Mouse (Mus musculus) CH12.LX (cell line): ENCODE measurements around the gene Dscam.

ENCODE experiments used
- CHD2 ChIP-seq: IDR thresholded peaks from 2 replicates; pipeline ENCODE4 v1.6.1; 2011; ENCODE audit warnings: low read length, improper control_type of control experiment
- CTCF ChIP-seq, 2 experiments: IDR thresholded peaks in 1 of 2; conservative IDR thresholded peaks in 1 of 2; 2 replicates each; pipeline ENCODE4 v1.5.1; 2011 to 2012; ENCODE audit warnings: low read depth in 2 of 2, low read length in 2 of 2, improper control_type of control experiment in 1 of 2, inconsistent platforms in 1 of 2, mild to moderate bottlenecking in 1 of 2, moderate library complexity in 1 of 2
- E2F4 ChIP-seq: IDR thresholded peaks from 2 replicates; pipeline ENCODE4 v1.6.1; 2011; ENCODE audit warnings: low read depth, low read length, improper control_type of control experiment; ENCODE audit not compliant: insufficient replicate concordance
- EP300 ChIP-seq: IDR thresholded peaks from 2 replicates; pipeline ENCODE4 v1.6.1; 2011; ENCODE audit warnings: low read length, improper control_type of control experiment
- HCFC1 ChIP-seq: IDR thresholded peaks from 2 replicates; pipeline ENCODE4 v1.6.1; 2012; ENCODE audit warnings: low read depth, mild to moderate bottlenecking, inconsistent platforms, low read length, improper control_type of control experiment
- JUN ChIP-seq: IDR thresholded peaks from 2 replicates; pipeline ENCODE4 v1.6.1; 2011; ENCODE audit warnings: low read depth, mild to moderate bottlenecking, low read length, improper control_type of control experiment, moderate library complexity; ENCODE audit not compliant: insufficient read depth
- JUND ChIP-seq: conservative IDR thresholded peaks from 2 replicates; pipeline ENCODE4 v1.6.1; 2011; ENCODE audit warnings: low read depth, low read length, improper control_type of control experiment
- MAFK ChIP-seq: IDR thresholded peaks from 2 replicates; pipeline ENCODE4 v1.6.1; 2011; ENCODE audit warnings: low read length, improper control_type of control experiment; ENCODE audit not compliant: insufficient replicate concordance
- POLR2A ChIP-seq: IDR thresholded peaks from 2 replicates; pipeline ENCODE4 v1.6.1; 2011; ENCODE audit warnings: low read depth, mild to moderate bottlenecking, improper control_type of control experiment, low read length
- TCF12 ChIP-seq: IDR thresholded peaks from 2 replicates; pipeline ENCODE4 v1.6.1; 2014; ENCODE audit warnings: low read depth, mild to moderate bottlenecking, inconsistent platforms, low read length, improper control_type of control experiment
- ZC3H11A ChIP-seq: IDR thresholded peaks from 2 replicates; pipeline ENCODE4 v1.6.1; 2012; ENCODE audit warnings: low read depth, mild to moderate bottlenecking, inconsistent platforms, low read length, improper control_type of control experiment
- ZNF384 ChIP-seq: IDR thresholded peaks from 2 replicates; pipeline ENCODE4 v1.6.1; 2012; ENCODE audit warnings: low read depth, low read length, improper control_type of control experiment, inconsistent platforms

DNA sequence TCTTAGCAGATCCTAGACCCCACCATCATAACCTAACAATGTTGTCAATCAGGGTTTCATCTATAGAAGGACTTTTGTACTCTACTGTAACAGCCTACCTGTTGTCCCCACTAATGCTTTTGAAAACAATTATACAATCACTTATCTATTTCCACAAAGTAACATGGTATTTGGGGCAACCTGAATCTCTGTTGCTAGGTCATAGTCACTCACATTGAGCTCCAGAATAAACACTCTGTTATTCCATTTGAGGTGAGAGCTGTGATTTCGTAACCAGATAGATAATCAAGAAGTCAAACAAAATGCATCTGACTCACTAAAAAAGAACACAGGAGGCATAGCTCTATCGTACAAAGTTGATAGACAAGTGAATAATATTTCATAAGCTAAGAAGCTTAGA is 226.9 kb downstream of the Dscam start:
- TF ChIP-seq JUN (no peak), CTCF (conservative IDR thresholded peaks at IDR 0.05 in 1 of 2, IDR thresholded peaks at IDR 0.05 in 1 of 2; ENCODE audit: low read depth in 2 of 2, low read length in 2 of 2) (no peak), HCFC1 (no peak), POLR2A (no peak), ZNF384 (no peak), JUND (no peak), E2F4 (no peak), MAFK (no peak), EP300 (no peak), TCF12 (no peak), ZC3H11A (no peak), CHD2 (no peak)
